Mouse (Mus musculus) kidney, postnatal 36 days (tissue): Measurements from ENCODE around the gene Mettl24.
A peak's percentile ranks its signal among the peaks of the same experiment; 100 is the strongest.

Experiments used
- DNase-seq, 2 experiments: peaks; one replicate each; pipeline ENCODE4 v3.0.0; 2021 to 2022; ENCODE audit warnings: mixed read lengths in 2 of 2

Mettl24 gene

GRCm38 (mm10) chr10:40816471-40816870, 133.4 kb downstream of the Mettl24 start:
- DNase-seq, result no peak

GRCm38 (mm10) chr10:40825952-40826351, 142.9 kb downstream of the Mettl24 start:
- DNase-seq, result no peak

- DNase-seq, result no peak
These were observed 144.6 kb downstream of the Mettl24 start for GRCm38 (mm10) chr10:40827706-40828105.

- DNase-seq, result no peak
These were observed 147.2 kb downstream of the Mettl24 start for GRCm38 (mm10) chr10:40830312-40830711.

- DNase-seq, result no peak
These were observed 148.2 kb downstream of the Mettl24 start for GRCm38 (mm10) chr10:40831267-40831666.

- DNase-seq, result no peak
These were observed 157.0 kb downstream of the Mettl24 start for GRCm38 (mm10) chr10:40840086-40840485.

- no peak for DNase-seq
These were observed 160.8 kb downstream of the Mettl24 start for GRCm38 (mm10) chr10:40843841-40844240.

- DNase-seq, result no peak
These were observed 161.5 kb downstream of the Mettl24 start for GRCm38 (mm10) chr10:40844546-40844945.

GRCm38 (mm10) chr10:40845626-40846025, 162.5 kb downstream of the Mettl24 start:
- DNase-seq, result no peak

- DNase-seq, result no peak
These were observed 164.2 kb downstream of the Mettl24 start for GRCm38 (mm10) chr10:40847176-40847874.

- no peak for DNase-seq
These were observed 167.6 kb downstream of the Mettl24 start for GRCm38 (mm10) chr10:40850644-40851043.

- no peak for DNase-seq
These were observed 168.1 kb downstream of the Mettl24 start for GRCm38 (mm10) chr10:40851138-40851537.

- DNase-seq, result peak in 1 of 2 experiments; percentile 32
These were observed 172.5 kb downstream of the Mettl24 start for GRCm38 (mm10) chr10:40855616-40856015.

- DNase-seq, result no peak
These were observed 173.6 kb downstream of the Mettl24 start for GRCm38 (mm10) chr10:40856703-40857102.

- DNase-seq, result peak in 1 of 2 experiments; percentile 23
These were observed 174.5 kb downstream of the Mettl24 start for GRCm38 (mm10) chr10:40857599-40857998.
